Mouse (Mus musculus) WW6 (cell line): Measurements from ENCODE around the gene Borcs6.
"Not testable (repeated sequence)": the region's sequence is repeated elsewhere in the genome, so short reads cannot be mapped to it uniquely, and the experiment has no call there.

ENCODE experiments used
- DNase-seq: peaks from one replicate; pipeline ENCODE4 v3.0.0-alpha.2; 2013; ENCODE audit warnings: low read depth, low spot score

The Borcs6 gene

DNA sequence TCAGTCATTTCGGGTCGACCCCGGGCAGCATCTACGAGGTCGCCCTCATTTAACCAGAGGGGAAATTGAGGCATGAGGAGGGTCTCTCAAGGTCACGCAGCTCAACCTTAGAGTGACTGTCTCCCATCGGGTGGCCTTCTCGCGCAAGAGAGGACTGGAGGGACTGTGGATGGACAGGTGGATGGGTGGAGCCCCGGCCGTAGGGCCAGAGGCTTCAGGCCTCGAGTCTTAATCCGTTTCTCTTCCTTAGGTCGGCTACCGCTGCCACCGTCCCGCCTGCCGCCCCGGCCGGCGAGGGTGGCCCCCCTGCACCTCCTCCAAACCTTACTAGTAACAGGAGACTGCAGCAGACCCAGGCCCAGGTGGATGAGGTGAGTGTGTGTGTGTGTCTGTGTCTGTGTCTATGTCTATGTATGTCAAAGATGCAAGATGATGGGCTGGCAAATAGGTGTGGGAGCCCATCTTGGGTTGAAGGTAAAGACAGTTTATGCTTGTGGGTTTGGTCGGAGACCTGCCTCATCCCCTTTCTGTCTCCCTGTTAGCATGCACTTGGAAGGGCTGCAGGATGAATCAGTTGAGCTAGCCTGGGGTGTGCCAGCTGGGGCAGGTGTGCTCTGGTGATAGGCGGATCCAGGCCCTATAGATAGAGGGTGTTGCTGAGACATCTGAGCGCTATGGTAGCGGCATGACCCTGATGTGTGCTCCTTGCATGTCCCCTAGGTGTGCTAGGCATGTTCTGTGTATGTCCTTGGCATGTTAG is 29.5 kb downstream of the Borcs6 start:
- no peak for DNase-seq

DNA sequence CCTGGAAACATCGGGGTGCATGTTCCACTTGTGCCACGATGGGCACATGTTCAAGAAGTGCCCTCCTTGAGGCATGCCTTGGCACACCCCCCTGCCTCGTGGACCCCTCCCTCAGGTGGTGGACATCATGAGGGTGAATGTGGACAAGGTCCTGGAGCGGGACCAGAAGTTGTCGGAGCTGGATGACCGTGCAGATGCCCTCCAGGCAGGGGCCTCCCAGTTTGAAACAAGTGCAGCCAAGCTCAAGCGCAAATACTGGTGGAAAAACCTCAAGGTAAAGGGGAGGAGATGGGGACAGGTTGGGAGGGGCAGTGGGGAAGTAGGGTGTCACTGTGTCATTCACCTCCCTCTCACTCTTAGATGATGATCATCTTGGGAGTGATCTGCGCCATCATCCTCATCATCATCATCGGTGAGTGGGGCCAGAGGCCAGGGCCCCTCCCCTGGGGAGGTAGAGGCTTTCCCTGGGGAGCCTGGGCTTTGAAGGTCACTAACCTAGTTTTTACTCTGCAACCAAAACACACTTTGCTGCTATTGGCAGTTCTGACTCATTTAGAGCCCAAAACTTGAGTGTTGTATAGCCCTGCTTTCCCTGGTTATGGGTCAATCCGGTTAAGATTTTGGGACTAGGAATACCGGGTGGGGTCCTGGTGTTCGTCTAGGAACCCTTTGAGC is 30.2 kb downstream of the Borcs6 start:
- no peak for DNase-seq

DNA sequence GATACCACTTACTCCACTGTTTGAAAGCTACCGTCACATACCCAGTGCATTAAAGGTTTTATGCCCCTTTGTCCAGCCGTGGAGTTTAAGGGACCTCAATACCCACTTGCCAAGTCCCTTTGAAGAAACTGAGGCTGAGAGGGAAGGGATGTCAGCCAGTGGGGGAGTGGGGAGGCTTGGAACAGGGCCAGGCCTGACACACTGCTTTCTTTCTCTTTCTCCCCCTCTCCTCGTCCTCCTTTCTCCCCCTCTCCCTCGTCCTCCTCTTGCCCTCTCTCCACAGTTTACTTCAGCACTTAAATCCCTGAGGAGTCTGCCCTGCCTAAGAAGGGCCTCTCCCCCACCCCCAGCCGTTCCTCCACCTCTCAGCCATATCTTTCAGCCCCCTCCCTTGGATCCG is 30.9 kb downstream of the Borcs6 start:
- DNase-seq: no peak

DNA sequence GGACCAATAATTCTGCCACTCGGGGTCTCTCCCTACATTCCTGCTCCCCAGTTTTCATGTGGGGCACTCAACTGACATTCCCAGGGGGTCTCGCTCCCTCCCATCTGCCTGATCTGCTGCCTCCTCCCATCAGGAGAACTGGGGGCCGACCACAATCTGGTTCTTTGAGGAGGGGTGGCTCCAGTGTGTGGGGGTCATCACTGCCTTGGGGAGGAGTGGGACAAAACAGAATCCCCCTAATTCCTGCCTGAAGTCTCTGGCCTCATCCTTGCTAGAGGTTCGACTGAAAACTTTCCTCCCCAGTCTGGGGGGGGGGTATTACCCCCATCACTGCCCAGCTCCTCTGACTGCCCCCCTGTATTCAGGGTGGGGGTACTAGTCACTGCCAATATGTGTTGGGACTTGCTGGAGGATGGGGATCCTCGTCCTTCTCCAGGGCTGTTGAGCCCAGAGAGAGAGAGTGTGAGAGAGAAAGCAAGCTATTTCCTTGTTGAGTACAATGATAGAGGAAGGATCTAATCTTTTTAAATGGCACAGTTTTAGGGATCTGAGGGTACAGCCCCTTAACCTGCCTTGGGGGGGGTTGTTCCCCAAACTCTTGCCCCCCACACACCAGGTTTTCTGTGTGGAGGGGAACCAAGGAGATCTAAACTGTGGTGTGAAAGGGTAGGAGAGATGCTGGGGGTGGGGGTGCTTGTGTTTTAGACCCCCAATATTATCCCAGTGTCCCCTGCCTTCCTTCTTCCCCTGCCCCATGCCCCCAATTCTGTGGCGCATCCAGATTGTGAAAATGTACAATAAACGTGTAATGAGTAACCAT is 32.3 kb downstream of the Borcs6 start:
- DNase-seq: no peak

DNA sequence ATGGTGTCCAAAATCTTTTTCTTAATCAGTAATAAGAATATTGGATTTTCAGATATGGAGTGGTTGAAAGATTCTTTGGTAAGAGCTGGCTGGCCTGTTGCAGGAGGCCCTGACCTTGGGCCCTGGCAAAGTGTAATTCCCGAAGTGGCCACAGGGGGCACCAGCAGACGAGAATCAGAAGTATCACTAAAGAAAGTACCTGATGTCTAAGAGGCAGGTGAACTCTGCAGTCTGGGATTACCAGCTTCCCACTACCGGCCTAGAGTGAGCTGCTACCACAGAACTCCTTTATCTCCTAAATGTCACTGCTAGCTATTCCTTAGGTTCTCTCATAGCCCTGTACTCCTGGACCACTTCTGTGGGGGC is 32.9 kb downstream of the Borcs6 start:
- DNase-seq: no peak

DNA sequence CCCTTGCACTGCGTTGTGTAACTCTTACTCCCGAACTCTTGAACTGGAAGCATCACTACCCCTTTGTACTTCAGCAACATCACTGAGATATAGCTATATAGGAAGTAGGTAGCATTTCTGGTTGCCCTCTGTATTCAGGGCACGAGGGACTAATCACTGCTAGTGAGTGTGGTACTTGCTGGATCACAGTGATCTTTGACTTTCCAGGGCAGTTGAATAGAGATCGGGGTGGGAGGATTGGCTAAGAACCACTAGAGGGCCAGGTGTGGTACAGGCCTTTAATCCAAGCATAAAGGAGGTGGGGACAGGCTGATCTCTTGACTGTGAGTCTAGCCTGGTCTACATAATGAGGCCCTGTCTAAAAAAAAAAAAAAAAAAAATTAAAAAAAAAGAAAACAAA is 33.4 kb downstream of the Borcs6 start:
- DNase-seq: no peak

DNA sequence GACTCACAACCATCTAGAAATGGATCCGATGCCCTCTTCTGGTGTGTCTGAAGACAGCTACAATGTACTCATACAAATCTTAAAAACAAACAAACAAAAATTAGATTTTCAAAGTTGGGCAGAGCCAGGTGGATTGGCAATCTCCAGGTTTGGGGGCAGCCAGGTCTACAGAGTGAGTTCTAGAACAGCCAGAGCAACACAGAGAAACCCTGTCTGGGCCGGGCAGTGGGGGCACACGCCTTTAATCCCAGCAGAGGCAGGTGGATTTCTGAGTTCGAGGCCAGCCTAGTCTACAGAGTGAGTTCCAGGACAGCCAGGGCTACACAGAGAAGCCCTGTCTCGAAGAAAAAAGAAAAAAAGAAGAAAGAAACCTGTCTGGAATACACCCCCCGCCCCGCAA is 34.3 kb downstream of the Borcs6 start:
- DNase-seq: not testable (repeated sequence)

DNA sequence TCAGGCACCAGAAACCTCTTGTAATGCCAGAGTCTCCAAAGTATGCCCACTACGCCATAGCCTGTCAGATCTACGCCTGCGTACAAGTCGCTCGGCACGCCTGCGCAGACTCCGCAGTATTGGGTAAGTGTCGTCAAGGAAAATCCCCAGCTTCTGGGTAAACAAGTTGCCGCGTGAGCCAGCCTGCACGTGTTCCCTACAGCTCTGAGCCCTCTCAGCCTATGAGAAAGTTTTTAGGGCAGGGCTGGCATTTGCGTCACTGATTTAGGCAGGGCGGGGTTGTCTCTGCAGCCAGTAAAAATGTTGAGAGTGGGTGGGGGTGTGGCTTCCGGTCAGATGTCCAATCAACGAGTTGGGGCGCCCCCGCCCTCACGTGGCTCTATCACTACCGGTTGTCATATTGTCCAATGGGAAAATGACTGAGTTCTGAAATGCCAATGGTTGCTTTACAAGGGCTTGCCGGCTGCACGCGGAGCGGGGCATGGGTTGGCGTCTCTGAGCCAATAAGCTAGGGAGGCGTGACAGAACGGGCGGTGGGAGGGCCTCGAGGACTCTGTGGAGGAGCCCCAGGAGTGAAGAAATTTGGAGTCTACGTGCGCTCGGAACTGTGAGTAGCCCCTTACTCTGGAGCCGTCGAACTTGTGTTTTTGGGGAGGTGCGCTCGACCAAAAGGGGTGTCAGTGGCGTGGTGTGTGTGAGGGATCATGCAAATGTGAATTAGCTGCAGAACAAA is 35.3 kb downstream of the Borcs6 start, which contains the start of gene Per1:
Gene Per1, plus strand, starts transcription at position 521 of the 733 bp plus-strand sequence.
- DNase-seq: peak; percentile 100

DNA sequence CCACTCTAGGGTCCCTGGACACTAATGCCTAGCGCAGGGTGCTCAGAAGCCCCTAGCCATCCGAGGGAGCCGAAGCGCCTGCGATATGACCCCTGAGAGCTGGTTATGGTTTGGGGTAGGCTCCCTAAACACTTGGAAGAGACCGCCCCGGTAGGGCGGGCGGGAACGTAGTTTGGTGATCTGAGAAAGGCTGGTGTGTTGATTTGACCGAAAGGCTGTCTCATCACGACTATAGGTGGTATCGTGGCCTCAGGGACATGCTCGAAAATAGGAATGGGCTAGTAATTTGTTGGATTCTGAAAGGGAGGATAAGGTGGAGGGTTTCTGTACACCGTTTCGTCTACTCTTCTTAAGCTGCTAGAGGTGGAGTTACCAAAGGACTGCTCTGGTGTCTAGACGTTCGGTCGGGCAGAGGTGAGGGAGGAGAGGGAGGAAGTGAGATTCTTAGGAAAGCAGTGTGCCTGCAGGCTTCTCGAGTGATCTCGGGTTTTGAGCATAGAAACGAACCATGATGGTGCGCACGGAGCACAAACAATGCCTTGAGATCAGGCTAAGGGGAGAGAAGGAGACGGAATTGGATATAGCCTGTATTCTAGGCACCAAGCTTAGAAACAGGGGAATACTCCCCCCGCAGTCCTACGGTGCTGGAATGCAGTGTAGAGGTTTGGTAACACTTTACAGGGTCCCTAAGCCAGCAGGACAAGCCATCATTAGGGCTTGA is 36.2 kb downstream of the Borcs6 start:
- DNase-seq: no peak

DNA sequence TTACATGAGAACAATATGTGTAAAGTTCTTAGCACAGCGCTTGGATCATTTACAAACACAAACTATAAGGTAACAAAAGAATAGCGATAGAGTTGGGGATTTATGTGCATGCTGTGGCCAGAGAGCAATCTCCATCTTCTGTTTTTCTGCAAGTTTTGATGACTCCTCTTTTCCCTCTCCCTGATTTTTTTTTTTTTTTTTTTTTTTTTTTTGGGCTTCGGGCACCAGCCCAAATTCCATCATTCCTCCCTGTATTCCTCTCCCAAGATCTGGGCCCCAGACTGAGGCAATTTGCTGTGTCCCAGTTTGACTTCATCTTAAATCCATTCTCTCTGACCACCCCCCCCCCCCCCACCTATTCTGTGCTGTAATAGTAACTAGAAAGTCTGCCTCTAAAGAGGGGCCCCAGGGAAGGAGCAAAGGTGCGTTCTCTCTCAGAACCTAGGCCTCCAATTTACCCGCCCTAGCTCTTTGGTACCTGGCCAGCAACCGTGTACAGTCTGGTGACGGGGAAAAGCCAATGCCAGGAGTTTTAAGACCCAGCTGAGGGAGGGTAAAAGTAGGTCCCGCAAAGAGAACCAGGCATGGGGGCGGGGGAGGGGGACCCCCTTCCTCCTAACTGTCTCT is 37.0 kb downstream of the Borcs6 start:
- DNase-seq: no peak

DNA sequence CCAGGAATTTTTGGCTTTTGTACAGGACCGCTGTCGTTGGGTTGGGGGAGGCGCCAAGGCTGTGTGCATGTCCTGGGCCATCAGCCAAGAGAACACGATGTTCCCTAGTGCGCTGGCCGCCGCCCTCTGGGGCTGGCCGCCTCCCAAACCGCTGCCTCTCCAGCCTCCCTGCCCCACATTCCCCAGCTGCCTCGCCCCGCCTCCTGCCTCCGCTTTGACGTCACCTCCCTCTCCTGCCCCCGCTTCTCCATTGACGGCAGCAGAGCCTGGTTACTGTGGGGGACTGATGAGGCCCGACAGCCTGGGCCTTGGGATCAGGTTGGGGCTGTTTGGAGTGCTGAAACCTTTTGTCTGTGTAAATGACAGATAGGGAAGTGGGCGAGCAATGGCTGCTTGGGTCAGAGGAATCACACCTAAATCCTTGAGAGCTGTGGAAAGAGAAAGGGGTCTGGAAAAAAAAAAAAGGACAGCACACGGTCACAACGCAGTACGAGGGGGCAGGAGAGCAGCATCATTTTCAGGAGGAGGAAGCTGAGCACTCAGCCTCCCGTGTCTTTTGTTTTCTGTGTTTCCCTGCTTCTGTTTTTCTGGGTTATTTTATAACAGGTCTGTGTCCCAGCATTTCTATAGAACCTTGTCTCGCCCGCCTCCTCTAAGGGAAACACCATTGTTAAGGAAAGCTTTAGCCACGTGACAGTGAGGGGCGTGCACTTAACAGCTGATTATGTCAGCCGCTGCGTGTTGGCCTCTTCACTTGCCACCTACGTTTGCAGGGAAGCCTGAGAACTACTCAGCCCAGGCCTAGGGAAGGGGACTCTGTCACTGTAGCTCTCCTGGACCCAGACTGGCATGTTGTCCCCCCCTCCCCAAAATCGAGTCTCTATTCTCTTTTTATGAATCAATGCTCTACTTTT is 37.7 kb downstream of the Borcs6 start:
- no peak for DNase-seq

DNA sequence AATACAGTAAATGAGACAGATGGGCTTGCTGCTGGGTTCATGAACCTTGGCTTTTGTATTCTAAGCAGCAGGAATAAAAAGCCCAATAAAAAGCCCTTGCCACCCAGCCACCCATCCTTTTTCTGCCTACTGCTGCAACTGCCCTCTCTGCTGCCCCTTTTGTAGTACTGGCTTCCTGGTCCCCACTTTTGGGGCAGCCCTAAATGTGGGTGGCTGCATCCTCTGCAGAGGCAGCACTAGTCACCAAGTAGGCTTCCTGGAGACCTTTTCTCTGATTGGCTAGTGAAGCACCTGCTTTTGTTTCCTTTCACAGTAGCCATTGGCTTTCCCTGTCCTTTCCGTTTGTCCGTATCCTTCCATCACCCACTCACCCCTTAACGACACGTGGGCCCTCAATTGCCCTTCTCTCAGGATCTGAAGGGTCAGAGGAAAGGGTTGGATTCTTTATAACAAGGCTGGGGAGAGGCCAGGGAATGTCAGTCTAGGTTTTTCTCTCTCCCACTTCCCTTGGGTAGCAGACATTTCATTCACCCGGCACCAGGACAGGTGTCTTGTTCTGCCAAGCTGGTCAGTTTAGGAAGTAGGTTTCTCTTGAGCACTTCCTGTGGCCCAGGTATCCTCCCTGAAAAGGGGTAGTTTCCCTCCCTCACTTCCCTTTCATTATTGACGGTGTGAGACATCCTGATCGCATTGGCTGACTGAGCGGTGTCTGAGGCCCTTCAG is 38.7 kb downstream of the Borcs6 start:
- no peak for DNase-seq

DNA sequence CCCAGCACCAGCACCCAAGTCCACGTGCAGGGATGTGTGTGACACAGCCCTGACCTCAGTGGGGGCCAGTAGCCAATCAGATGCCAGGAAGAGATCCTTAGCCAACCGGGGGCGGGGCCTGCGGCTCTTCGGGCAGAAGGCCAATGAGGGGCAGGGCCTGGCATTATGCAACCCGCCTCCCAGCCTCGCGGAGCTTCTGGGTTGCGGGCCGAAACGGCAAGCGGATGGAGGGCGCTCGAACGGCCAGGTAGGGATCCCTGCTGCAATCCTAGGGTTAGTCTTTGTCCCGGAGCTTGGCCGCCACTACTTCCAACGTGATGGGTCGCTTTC is 39.2 kb downstream of the Borcs6 start:
- no peak for DNase-seq

DNA sequence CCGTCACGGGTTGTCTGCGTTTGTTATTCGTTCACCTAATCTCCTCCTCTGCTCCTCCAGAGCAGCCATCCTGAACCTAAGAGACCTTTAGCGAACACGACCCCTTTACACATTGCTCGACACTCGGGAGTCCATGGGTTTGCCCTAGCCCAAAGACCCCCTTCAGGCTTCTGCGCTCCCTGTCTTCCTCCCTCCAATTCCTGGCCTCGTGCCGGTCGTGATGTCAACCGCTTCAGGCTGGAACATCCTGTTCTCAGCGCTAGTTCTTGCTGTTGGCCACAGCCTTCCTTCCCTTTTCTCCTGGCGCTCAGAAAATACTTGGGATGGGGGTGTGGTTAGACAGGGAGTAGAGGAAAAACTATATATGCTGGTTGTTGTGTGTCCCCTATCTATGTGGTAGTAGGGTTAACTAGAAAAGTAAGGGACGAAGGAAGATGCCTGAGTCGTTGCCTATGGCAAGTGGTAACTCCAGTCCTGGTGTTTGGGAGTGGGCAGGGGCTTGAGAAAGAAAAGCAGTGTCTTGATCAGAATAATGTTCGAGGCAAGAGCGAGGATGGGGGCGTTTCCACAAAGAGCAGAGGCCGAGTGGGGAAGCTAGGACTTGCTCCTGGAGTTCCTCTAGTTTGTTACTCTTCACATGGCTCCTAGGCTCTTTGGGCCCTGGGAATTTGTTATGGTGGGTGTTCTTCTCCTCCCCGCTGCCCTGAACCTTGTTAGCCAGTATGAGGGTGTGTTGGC is 39.8 kb downstream of the Borcs6 start:
- no peak for DNase-seq

DNA sequence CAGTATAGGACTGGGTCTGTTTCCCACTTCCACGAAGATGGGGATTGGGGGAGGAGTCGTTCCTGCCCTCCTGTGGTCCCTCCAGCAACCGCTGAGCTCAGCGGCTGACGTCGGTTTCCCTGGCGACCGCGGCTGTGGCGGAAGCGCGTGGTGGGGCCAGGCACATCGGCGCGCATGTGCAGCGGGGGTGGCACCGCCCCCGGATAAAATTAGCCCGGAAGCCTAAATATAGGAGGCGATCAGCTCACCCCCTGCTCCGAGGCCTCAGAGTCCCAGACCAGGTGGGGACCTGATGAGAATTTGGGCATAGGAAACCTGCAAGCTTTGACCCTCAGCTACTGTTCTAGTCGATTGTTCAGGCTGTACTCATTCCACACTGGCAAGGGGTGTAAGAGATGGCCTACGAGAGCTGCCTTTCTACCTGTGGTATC is 40.4 kb downstream of the Borcs6 start:
- DNase-seq: no peak

DNA sequence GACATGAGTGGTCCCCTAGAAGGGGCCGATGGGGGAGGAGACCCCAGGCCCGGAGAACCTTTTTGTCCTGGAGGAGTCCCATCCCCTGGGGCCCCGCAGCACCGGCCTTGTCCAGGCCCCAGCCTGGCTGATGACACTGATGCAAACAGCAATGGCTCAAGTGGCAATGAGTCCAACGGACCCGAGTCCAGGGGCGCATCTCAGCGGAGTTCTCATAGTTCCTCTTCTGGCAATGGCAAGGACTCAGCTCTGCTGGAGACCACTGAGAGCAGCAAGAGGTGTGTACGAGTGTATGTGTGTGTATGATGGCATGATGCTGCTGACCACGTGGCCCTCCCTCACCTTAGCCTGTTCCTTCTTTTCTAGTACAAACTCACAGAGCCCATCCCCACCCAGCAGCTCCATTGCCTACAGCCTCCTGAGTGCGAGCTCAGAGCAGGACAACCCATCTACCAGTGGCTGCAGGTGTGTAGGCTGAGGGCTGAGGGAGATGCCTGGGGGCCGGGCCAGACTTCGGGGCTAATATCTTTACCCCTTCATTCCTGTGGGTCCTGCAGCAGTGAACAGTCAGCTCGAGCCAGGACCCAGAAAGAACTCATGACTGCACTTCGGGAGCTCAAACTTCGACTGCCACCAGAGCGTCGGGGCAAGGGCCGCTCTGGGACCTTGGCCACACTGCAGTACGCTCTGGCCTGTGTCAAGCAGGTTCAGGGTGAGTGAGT is 41.3 kb downstream of the Borcs6 start:
- no peak for DNase-seq

DNA sequence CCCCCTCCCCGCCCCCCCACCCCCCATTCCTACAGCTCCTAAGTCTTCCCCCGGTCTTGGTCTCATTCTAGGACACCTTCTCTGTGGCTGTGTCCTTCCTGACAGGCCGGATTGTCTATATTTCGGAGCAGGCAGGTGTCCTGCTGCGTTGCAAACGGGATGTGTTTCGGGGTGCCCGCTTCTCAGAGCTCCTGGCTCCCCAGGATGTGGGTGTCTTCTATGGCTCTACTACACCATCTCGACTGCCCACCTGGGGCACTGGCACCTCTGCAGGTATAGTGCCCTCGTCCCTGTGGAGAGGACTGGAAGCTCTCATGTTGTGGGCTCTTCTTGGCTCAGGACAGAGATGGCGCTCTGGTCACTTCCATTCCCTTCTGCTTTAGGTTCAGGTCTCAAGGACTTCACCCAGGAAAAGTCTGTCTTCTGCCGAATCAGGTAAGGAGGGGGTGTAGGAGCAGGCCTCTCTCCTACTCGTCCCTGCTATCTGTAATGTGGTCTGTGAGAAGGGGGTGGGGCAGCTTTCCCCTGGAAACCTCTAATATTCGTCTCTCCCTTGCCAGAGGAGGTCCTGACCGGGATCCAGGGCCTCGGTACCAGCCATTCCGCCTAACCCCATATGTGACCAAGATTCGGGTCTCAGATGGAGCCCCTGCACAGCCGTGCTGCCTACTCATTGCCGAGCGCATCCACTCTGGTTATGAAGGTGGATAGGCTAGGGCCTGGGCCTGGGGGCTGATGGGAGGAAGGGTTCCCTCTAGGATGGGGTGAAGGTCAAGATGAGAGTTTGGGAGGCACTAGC is 42.3 kb downstream of the Borcs6 start:
- no peak for DNase-seq
